Mouse (Mus musculus): ENCODE results near the gene Zfp367. TPM values are rescaled to one million over a fixed set of nuclear protein-coding genes. Genes with fewer than 3 reads are reported as not detected.

Gene Zfp367
- polyA plus RNA-seq, 1 experiment from 2014 or later, result 7.6 TPM

DNA sequence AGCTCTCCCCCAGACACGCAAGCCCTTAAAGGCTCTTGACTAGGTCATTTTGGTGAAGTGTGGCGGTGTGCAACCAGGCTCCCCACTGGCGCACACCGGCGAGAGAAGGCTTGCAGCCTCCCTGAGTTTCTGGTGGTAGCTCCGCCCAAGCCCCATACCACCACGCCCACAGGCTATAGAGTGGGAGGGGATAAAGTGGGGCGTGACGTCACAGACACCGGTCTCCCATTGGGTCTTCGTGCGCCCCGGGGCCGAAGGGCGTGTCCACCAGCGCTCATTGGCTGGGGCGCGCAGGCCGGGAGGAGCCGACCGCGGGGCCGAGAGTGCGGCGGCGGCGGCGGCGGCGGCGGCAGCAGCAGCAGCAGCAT lies 8.5 kb upstream of the Zfp367 start, which contains the start of gene Habp4:
Gene Habp4 (plus strand): TSS at position 277 of the 368 bp plus-strand sequence.
- H3K27me3 ChIP-seq (replicated peaks; ENCODE audit: insufficient read depth, low read length), result no peaks in the 10 kb centered on the region
- peak within 1 kb of the TSS; percentile 85 for H3K27ac ChIP-seq (ENCODE audit: low read length)
- no peak for TF ChIP-seq CTCF (IDR thresholded peaks at IDR 0.05)
- no peak for TF ChIP-seq EP300 (IDR thresholded peaks at IDR 0.05)
- peak; percentile 100 for DNase-seq (ENCODE audit: low spot score)
- H3K4me1 ChIP-seq (ENCODE audit: insufficient read depth, low read depth, low read length), result 0 out of 2 replicates have a peak, but pooled peaks cover 6% of the 10 kb centered on the region
- no peaks in the 10 kb centered on the region for H3K36me3 ChIP-seq (ENCODE audit: insufficient read depth, low read length)
- ATAC-seq, result peak; percentile 99
- H3K4me2 ChIP-seq (replicated peaks; ENCODE audit: low read depth, low read length), result peak within 1 kb of the TSS; percentile 82
- no peaks in the 10 kb centered on the region for H3K9me3 ChIP-seq (ENCODE audit: low read length)
- H3K4me3 ChIP-seq (ENCODE audit: low read depth, low read length), result peak within 1 kb of the TSS; percentile 68
- under 1% methylated on average over 24 of the region's 31 CpGs for WGBS
- peak within 1 kb of the TSS; percentile 60 for H3K9ac ChIP-seq (replicated peaks; ENCODE audit: low read depth)

DNA sequence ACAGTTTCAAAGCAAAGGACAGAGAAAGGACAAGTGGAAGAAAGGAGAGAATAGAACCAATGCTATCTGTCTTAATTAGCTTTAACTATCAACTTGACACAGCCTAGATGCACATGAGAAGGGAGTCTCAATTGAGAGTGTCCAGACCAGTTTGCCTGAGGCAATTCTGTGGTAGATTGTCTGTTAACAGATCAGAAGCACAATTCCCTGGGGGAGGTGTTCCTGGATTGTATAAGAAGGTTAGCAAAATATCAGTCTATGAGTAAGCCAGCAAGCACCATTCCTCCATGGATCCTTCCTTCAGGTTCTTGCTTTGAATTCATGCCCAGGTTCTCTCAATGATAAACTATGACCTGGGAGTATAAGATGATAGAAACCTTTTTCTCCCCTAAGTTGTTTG lies 4.0 kb upstream of the Zfp367 start:
- no peak for DNase-seq (ENCODE audit: low spot score)
- H3K9me3 ChIP-seq (ENCODE audit: low read length), result no peaks in the 10 kb centered on the region
- no peak overlapping the region for H3K9ac ChIP-seq (replicated peaks; ENCODE audit: low read depth)
- no peak for ATAC-seq
- H3K4me3 ChIP-seq (ENCODE audit: low read depth, low read length), result no peak overlapping the region
- H3K36me3 ChIP-seq (ENCODE audit: insufficient read depth, low read length), result no peaks in the 10 kb centered on the region
- no peak overlapping the region for H3K27ac ChIP-seq (ENCODE audit: low read length)
- no peak overlapping the region for H3K4me2 ChIP-seq (replicated peaks; ENCODE audit: low read depth, low read length)
- H3K4me1 ChIP-seq (ENCODE audit: insufficient read depth, low read depth, low read length), result no peaks in the 10 kb centered on the region
- no peak for TF ChIP-seq CTCF (IDR thresholded peaks at IDR 0.05)
- no peak for TF ChIP-seq EP300 (IDR thresholded peaks at IDR 0.05)
- no peaks in the 10 kb centered on the region for H3K27me3 ChIP-seq (replicated peaks; ENCODE audit: insufficient read depth, low read length)

DNA sequence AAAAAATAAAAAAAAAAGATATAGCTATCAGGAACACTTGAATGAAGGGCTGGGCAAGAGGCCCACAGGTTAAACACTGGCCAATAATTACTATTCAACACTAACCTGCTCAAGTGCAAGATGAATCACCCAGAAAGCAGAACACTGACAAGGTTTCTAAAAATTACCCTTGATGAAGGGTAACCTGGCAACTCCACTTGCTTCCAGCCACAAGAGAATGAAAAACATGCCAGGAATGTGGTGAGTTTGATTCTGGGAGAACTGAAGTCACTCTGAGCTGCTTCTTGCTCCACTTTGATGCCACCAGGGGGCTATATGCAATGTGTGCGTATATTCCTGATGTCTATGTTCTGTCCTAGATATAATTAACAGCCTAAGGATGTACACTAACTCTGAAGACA lies 2.2 kb upstream of the Zfp367 start:
- DNase-seq (ENCODE audit: low spot score), result peak; percentile 93

DNA sequence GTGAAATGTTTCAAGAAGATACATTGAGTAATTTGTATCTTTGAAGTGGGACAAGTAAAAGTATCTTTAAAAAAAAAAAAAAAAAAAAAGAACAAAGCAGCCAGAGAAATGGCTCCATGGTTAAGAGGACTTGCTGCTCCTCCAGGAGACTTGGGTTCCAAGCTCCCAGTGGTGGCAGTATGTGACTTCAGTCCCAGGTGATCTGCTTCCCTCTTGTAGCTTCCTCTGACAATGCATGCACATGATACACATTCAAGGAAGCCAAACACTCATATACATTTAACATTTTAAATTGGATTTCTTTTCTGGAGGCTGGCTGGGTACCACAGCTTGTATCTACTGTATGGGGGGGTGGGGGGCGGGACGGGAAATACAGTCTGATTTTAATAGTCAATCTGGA lies 1.6 kb upstream of the Zfp367 start:
- Histone ChIP-seq H3K4me2 (replicated peaks; ENCODE audit: low read depth, low read length) (0 out of 2 replicates have a peak overlapping the region, but pooled peaks have one; percentile 27), H3K27me3 (replicated peaks; ENCODE audit: insufficient read depth, low read length) (no peaks in the 10 kb centered on the region), H3K27ac (ENCODE audit: low read length) (peak overlapping the region; percentile 28; the same call in 1 of the 2 replicates), H3K4me1 (ENCODE audit: insufficient read depth, low read depth, low read length) (no peaks in the 10 kb centered on the region), H3K9me3 (ENCODE audit: low read length) (no peaks in the 10 kb centered on the region), H3K9ac (replicated peaks; ENCODE audit: low read depth) (no peak overlapping the region), H3K36me3 (ENCODE audit: insufficient read depth, low read length) (no peaks in the 10 kb centered on the region), H3K4me3 (ENCODE audit: low read depth, low read length) (no peak overlapping the region)
- 47% methylated on average over 2 of the region's 2 CpGs for WGBS
- DNase-seq (ENCODE audit: low spot score), result peak; percentile 42
- TF ChIP-seq EP300 (IDR thresholded peaks at IDR 0.05) (no peak), CTCF (IDR thresholded peaks at IDR 0.05) (no peak)
- no peak for ATAC-seq

More for the DNA sequence above, 2.2 kb upstream of the Zfp367 start:
- Histone ChIP-seq H3K4me2 (replicated peaks; ENCODE audit: low read depth, low read length) (no peak overlapping the region), H3K27me3 (replicated peaks; ENCODE audit: insufficient read depth, low read length) (no peaks in the 10 kb centered on the region), H3K4me1 (ENCODE audit: insufficient read depth, low read depth, low read length) (no peaks in the 10 kb centered on the region), H3K36me3 (ENCODE audit: insufficient read depth, low read length) (no peaks in the 10 kb centered on the region), H3K9ac (replicated peaks; ENCODE audit: low read depth) (no peak overlapping the region), H3K4me3 (ENCODE audit: low read depth, low read length) (no peak overlapping the region), H3K27ac (ENCODE audit: low read length) (peak overlapping the region; percentile 22), H3K9me3 (ENCODE audit: low read length) (no peaks in the 10 kb centered on the region)
- peak; percentile 3; the same call in 1 of the 2 replicates for ATAC-seq
- TF ChIP-seq EP300 (IDR thresholded peaks at IDR 0.05) (peak; percentile 91), CTCF (IDR thresholded peaks at IDR 0.05) (peak; percentile 66)
- 11% methylated on average over 1 of the region's 1 CpGs for WGBS

DNA sequence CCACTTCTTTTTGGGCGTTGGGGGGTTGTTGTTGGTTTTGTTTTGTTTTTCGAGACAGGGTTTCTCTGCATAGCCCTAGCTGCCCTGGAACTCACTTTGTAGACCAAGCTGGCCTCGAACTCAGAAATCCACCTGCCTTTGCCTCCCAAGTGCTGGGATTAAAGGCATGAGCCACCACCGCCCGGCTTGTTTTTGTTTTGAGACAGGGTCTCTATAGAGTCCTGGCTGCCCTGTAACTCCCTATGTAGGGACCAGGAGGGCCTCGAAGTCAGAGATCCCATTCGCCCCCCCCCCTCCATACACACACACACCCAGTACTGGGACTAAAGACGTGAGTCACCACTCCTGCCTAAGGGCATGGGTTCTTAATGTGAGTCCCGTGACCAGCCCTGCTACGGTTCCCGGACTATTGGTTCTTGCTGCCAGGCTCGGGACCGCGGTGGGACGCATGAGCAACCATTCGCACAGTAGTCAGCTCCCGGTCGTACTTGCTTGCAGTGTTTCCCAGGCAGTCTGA lies 807 bp upstream of the Zfp367 start:
- no peak; the same call in 1 of the 2 replicates for TF ChIP-seq EP300 (IDR thresholded peaks at IDR 0.05)
- no peak for TF ChIP-seq CTCF (IDR thresholded peaks at IDR 0.05)
- ATAC-seq, result peak; percentile 58
- H3K36me3 ChIP-seq (ENCODE audit: insufficient read depth, low read length), result no peaks in the 10 kb centered on the region
- peak overlapping the region; percentile 89 for H3K4me2 ChIP-seq (replicated peaks; ENCODE audit: low read depth, low read length)
- H3K4me1 ChIP-seq (ENCODE audit: insufficient read depth, low read depth, low read length), result no peaks in the 10 kb centered on the region
- peak overlapping the region; percentile 64 for H3K4me3 ChIP-seq (ENCODE audit: low read depth, low read length)
- DNase-seq (ENCODE audit: low spot score), result peak; percentile 87
- H3K9me3 ChIP-seq (ENCODE audit: low read length), result no peaks in the 10 kb centered on the region
- 2% methylated on average over 18 of the region's 18 CpGs for WGBS
- no peak overlapping the region for H3K9ac ChIP-seq (replicated peaks; ENCODE audit: low read depth)
- H3K27ac ChIP-seq (ENCODE audit: low read length), result peak overlapping the region; percentile 80
- H3K27me3 ChIP-seq (replicated peaks; ENCODE audit: insufficient read depth, low read length), result no peaks in the 10 kb centered on the region

DNA sequence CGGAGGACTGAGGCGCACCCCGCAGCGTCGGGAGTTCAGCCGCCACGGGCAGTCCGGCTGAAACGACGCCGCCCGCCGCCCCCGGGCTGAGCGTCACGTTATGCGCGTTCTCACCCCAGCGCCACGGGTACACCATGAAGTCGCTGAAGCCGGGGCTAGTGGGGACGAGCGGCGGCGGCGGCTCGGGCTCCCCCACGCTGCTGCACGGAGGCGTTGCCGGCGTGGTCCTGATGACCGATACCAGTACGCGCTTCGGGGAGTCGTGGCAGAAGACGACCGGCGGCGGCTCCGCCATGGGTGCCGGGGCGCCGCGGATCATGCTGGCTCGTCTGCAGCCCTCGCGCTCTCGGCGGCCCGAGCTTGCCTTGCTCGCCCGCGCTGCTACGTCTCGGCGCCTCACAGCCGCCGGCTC lies 325 bp downstream of the Zfp367 start:
- under 1% methylated on average over 38 of the region's 61 CpGs for WGBS
- H3K4me2 ChIP-seq (replicated peaks; ENCODE audit: low read depth, low read length), result peak overlapping the region; percentile 89
- H3K4me3 ChIP-seq (ENCODE audit: low read depth, low read length), result peak overlapping the region; percentile 64
- peak overlapping the region; percentile 63 for H3K27ac ChIP-seq (ENCODE audit: low read length)
- no peaks in the 10 kb centered on the region for H3K27me3 ChIP-seq (replicated peaks; ENCODE audit: insufficient read depth, low read length)
- H3K9me3 ChIP-seq (ENCODE audit: low read length), result no peaks in the 10 kb centered on the region
- TF ChIP-seq CTCF (IDR thresholded peaks at IDR 0.05), result 0 out of 2 replicates have a peak, but pooled peaks have one; percentile 16
- TF ChIP-seq EP300 (IDR thresholded peaks at IDR 0.05), result no peak
- peak; percentile 1; the same call in 1 of the 2 replicates for ATAC-seq
- H3K9ac ChIP-seq (replicated peaks; ENCODE audit: low read depth), result peak overlapping the region; percentile 37
- no peaks in the 10 kb centered on the region for H3K4me1 ChIP-seq (ENCODE audit: insufficient read depth, low read depth, low read length)
- H3K36me3 ChIP-seq (ENCODE audit: insufficient read depth, low read length), result no peaks in the 10 kb centered on the region
- peak; percentile 40 for DNase-seq (ENCODE audit: low spot score)
